Mouse (Mus musculus): ENCODE results near the gene Sgsm1.
"Not testable (repeated sequence)": the region's sequence is repeated elsewhere in the genome, so short reads cannot be mapped to it uniquely, and the experiment has no call there.

Sgsm1 gene

GRCm38 (mm10) chr5:113310377-113311003 is at the start of gene Sgsm1:
Sgsm1 (minus strand) TSS chr5:113310786.
- peak; percentile 81 to 83 for DNase-seq (ENCODE audit: low spot score in 2 of 2)

GRCm38 (mm10) chr5:113358833-113359232 is 48.2 kb upstream of the Sgsm1 start:
- no peak for DNase-seq (ENCODE audit: low spot score in 2 of 2)

- DNase-seq (ENCODE audit: low spot score in 2 of 2), result no peak
These were observed 47.1 kb upstream of the Sgsm1 start for GRCm38 (mm10) chr5:113357656-113358055.

GRCm38 (mm10) chr5:113357186-113357585 is 46.6 kb upstream of the Sgsm1 start, which contains the start of gene Aym1:
Aym1 (plus strand) TSS chr5:113357294.
- DNase-seq (ENCODE audit: low spot score in 2 of 2), result no peak

GRCm38 (mm10) chr5:113354311-113354710 is 43.7 kb upstream of the Sgsm1 start:
- peak; percentile 75 to 77 for DNase-seq (ENCODE audit: low spot score in 2 of 2)

GRCm38 (mm10) chr5:113352636-113353035 is 42.0 kb upstream of the Sgsm1 start:
- no peak for DNase-seq (ENCODE audit: low spot score in 2 of 2)

GRCm38 (mm10) chr5:113351768-113352167 is 41.2 kb upstream of the Sgsm1 start:
- no peak for DNase-seq (ENCODE audit: low spot score in 2 of 2)

GRCm38 (mm10) chr5:113349810-113350209 is 39.2 kb upstream of the Sgsm1 start:
- DNase-seq (ENCODE audit: low spot score in 2 of 2), result no peak

- DNase-seq (ENCODE audit: low spot score in 2 of 2), result no peak
These were observed 38.6 kb upstream of the Sgsm1 start for GRCm38 (mm10) chr5:113349226-113349625.

GRCm38 (mm10) chr5:113348597-113348996 is 38.0 kb upstream of the Sgsm1 start:
- no peak for DNase-seq (ENCODE audit: low spot score in 2 of 2)

- no peak for DNase-seq (ENCODE audit: low spot score in 2 of 2)
These were observed 37.0 kb upstream of the Sgsm1 start for GRCm38 (mm10) chr5:113347593-113347992.

- not testable (repeated sequence) for DNase-seq (ENCODE audit: low spot score in 2 of 2)
These were observed 36.1 kb upstream of the Sgsm1 start for GRCm38 (mm10) chr5:113346651-113347050.

- DNase-seq (ENCODE audit: low spot score in 2 of 2), result no peak
These were observed 35.2 kb upstream of the Sgsm1 start for GRCm38 (mm10) chr5:113345781-113346180.

GRCm38 (mm10) chr5:113344635-113345386 is 34.2 kb upstream of the Sgsm1 start:
- peak; percentile 37 to 51 for DNase-seq (ENCODE audit: low spot score in 2 of 2)

GRCm38 (mm10) chr5:113336281-113336680 is 25.7 kb upstream of the Sgsm1 start:
- DNase-seq (ENCODE audit: low spot score in 2 of 2), result no peak

- no peak for DNase-seq (ENCODE audit: low spot score in 2 of 2)
These were observed 25.1 kb upstream of the Sgsm1 start for GRCm38 (mm10) chr5:113335732-113336131.

- DNase-seq (ENCODE audit: low spot score in 2 of 2), result no peak
These were observed 24.3 kb upstream of the Sgsm1 start for GRCm38 (mm10) chr5:113334621-113335530.

- DNase-seq (ENCODE audit: low spot score in 2 of 2), result no peak
These were observed 22.3 kb upstream of the Sgsm1 start for GRCm38 (mm10) chr5:113332899-113333298.

- no peak for DNase-seq (ENCODE audit: low spot score in 2 of 2)
These were observed 21.7 kb upstream of the Sgsm1 start for GRCm38 (mm10) chr5:113332239-113332638.

GRCm38 (mm10) chr5:113330202-113330601 is 19.6 kb upstream of the Sgsm1 start:
- DNase-seq (ENCODE audit: low spot score in 2 of 2), result no peak

- DNase-seq (ENCODE audit: low spot score in 2 of 2), result no peak
These were observed 18.9 kb upstream of the Sgsm1 start for GRCm38 (mm10) chr5:113329463-113329862.

All from right cerebral cortex, adult 2 months (tissue).